Mouse (Mus musculus) limb, embryonic 13.5 days (tissue): ENCODE measurements around the gene Etv6. TPM values are rescaled to one million over a fixed set of nuclear protein-coding genes. Genes with fewer than 3 reads are reported as not detected.

Source experiments
- ATAC-seq: fragments of 200-750 bp; cut with Nextera tagmentation; 2 replicates; pipeline ENCODE4 v1.8.0; 2017; ENCODE audit warnings: low read depth, moderate number of reproducible peaks, moderate TSS enrichment; ENCODE audit not compliant: low FRiP score
- H3K27ac ChIP-seq: fragments of 300-500 bp; sonication (generic); 2 replicates; pipeline ENCODE4 v1.5.1; 2015; ENCODE audit warnings: inconsistent platforms, mild to moderate bottlenecking, moderate library complexity
- H3K27me3 ChIP-seq: fragments of 300-500 bp; sonication (generic); 2 replicates; pipeline ENCODE4 v1.6.1; 2015; ENCODE audit warnings: mild to moderate bottlenecking, inconsistent platforms
- H3K36me3 ChIP-seq: fragments of 300-500 bp; sonication (generic); 2 replicates; pipeline ENCODE4 v1.6.1; 2015; ENCODE audit warnings: inconsistent platforms, mild to moderate bottlenecking, moderate library complexity
- H3K4me1 ChIP-seq: fragments of 300-500 bp; sonication (generic); 2 replicates; pipeline ENCODE4 v1.6.1; 2015; ENCODE audit warnings: inconsistent platforms
- H3K4me2 ChIP-seq: fragments of 300-500 bp; sonication (generic); replicated peaks from 2 replicates; pipeline ENCODE4 v1.6.1; 2015; ENCODE audit warnings: inconsistent platforms, mild to moderate bottlenecking, moderate library complexity
- H3K4me3 ChIP-seq: fragments of 300-500 bp; sonication (generic); 2 replicates; pipeline ENCODE4 v1.5.1; 2015; ENCODE audit warnings: moderate library complexity, mild to moderate bottlenecking, inconsistent platforms
- H3K9ac ChIP-seq: fragments of 300-500 bp; sonication (generic); 2 replicates; pipeline ENCODE4 v1.6.1; 2015; ENCODE audit warnings: mild to moderate bottlenecking, inconsistent platforms
- H3K9me3 ChIP-seq: fragments of 300-500 bp; sonication (generic); 2 replicates; pipeline ENCODE4 v1.6.1; 2016; ENCODE audit warnings: inconsistent platforms
- WGBS: fragments of 180-500 bp; shearing (Covaris S2); methylation state at CpG from one replicate; pipeline ENCODE4 v1.1.7; 2015; 5-methylcytosine and 5-hydroxymethylcytosine counted together
- polyA plus RNA-seq: library from polyadenylated mRNA; unstranded; fragments of >200 nt; fragmentation: Nextera tagmentation; extraction: Ambion mirVana; gene quantifications from 2 replicates; pipeline ENCODE4 v1.2.1, GENCODE M21; 2015

Gene Etv6
- polyA plus RNA-seq, 1 experiment from 2014 or later, result 15.4 TPM

DNA sequence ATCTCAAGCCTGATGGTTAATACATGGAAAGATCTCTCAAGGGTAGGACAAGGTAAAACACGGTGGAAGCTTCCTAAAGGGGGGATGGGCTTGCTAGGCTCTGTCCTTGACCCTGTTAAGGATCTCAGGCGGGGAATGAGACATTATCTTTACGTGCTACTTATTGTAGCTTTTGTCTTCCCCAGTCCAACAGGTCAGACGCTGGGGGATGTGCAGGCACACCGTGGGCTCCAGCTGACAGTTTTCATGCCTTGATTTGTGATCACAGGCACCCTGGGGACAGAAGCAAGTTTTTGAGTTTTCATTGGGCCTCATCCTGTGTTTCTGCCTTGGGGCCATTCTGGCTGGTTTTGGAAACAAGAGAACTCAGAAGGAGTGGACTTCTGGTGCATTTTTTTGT lies 10.6 kb downstream of the Etv6 start:
- ATAC-seq, result no peak
- H3K27ac ChIP-seq, result no peak overlapping the region
- H3K4me3 ChIP-seq, result no peak overlapping the region
- H3K4me2 ChIP-seq, result no peak overlapping the region
- H3K9ac ChIP-seq, result no peak overlapping the region
- no peaks in the 10 kb centered on the region for H3K9me3 ChIP-seq
- peaks cover 66% of the 10 kb centered on the region for H3K4me1 ChIP-seq
- 41% methylated on average over 5 of the region's 5 CpGs for WGBS
- no peaks in the 10 kb centered on the region for H3K27me3 ChIP-seq
- H3K36me3 ChIP-seq, result no peaks in the 10 kb centered on the region

DNA sequence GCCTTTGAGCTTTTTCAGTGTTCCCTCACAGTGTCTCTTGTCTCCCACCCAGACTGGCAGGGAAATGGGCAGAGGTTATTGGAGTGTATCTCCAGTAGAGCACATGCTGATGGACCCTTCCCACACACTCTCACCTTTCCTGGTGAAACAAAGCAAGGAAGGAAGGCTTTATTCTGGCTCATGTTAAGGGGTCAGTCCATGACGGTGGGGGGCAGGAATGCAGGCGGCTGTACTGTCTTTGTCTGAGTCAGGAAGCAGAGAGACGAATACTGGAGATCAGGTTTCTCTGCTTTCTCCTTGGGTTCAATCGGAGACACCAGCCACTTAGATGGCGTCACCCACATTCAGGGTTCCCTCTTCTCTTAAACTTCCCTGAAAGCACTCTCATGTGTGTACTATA lies 11.7 kb downstream of the Etv6 start:
- Histone ChIP-seq H3K4me2 (no peak overlapping the region), H3K4me3 (no peak overlapping the region), H3K9me3 (no peaks in the 10 kb centered on the region), H3K9ac (no peak overlapping the region), H3K36me3 (no peaks in the 10 kb centered on the region), H3K4me1 (peaks cover 54% of the 10 kb centered on the region), H3K27ac (no peak overlapping the region), H3K27me3 (no peaks in the 10 kb centered on the region)
- ATAC-seq, result no peak
- 56% methylated on average over 5 of the region's 5 CpGs for WGBS

DNA sequence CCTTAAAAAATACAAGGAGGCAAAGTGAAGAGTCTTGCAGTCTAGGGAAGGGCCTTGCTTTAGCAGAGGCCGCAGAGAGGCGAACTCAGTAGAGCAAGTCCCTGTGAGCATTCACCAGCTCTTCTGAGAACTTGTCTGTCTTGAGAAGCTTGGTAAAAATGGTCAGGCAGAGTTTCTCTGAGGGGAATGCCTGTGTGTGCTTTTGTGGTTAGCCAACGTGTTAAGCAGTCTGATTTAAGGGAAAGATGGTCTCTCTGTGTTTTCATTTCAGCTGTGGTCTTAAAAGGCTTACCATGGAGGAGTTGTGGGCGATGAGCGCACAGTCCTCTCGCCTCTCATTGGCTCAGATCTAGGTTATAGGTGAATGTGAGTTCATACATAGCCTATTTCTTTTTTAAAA lies 12.5 kb downstream of the Etv6 start:
- 84% methylated on average over 6 of the region's 6 CpGs for WGBS
- H3K4me2 ChIP-seq, result no peak overlapping the region
- no peak for ATAC-seq
- no peaks in the 10 kb centered on the region for H3K9me3 ChIP-seq
- peaks cover 52% of the 10 kb centered on the region for H3K4me1 ChIP-seq
- H3K9ac ChIP-seq, result no peak overlapping the region
- H3K27me3 ChIP-seq, result no peaks in the 10 kb centered on the region
- H3K36me3 ChIP-seq, result no peaks in the 10 kb centered on the region
- H3K4me3 ChIP-seq, result no peak overlapping the region
- no peak overlapping the region for H3K27ac ChIP-seq

DNA sequence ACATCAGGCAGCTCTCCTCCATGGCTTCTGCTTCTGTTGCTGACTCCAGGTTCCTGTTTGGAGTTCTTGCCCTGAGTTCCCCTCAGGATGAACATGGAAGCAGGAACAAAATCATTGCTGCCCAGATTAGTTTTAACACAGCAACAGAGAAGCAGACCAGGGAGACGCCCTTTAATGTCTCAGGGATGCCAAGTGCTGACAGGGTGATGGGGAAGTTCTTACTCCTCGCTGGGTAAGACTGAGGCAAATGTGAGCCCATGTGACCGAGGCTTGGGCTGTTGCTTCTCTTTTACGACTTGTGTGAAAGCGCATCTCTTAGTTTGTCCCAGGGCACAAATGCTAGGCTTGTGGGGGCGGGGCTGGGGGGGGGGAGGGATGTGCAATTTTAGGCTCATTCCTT lies 13.5 kb downstream of the Etv6 start:
- Histone ChIP-seq H3K9ac (no peak overlapping the region), H3K9me3 (no peaks in the 10 kb centered on the region), H3K27ac (no peak overlapping the region), H3K36me3 (no peaks in the 10 kb centered on the region), H3K27me3 (no peaks in the 10 kb centered on the region), H3K4me3 (no peak overlapping the region), H3K4me1 (peaks cover 47% of the 10 kb centered on the region), H3K4me2 (no peak overlapping the region)
- 63% methylated on average over 6 of the region's 6 CpGs for WGBS
- no peak for ATAC-seq

DNA sequence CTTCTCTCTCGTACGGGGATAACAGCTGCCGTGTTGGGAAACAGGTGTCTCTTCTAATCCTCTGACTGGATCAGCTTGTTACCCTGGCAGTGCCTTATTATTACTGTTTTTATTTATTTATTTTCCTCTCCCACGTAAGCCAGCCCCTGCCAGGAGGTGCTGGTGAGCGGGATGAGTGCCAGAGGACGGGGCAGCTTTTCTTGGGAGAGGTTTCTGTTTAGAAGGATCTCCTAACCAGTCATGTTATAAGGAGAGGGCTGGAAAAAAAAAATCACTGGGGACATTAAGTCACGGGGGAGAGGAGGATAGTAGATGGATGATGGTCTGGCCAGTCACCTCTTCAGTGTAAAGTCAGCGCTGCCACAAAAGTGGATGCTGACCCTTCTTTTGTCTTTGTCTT lies 15.0 kb downstream of the Etv6 start:
- Histone ChIP-seq H3K9me3 (no peaks in the 10 kb centered on the region), H3K4me3 (no peak overlapping the region), H3K4me2 (no peak overlapping the region), H3K27me3 (no peaks in the 10 kb centered on the region), H3K36me3 (peaks cover 5% of the 10 kb centered on the region; the same call in 1 of the 2 replicates), H3K4me1 (peaks cover 40% of the 10 kb centered on the region), H3K9ac (no peak overlapping the region), H3K27ac (no peak overlapping the region)
- 87% methylated on average over 8 of the region's 8 CpGs for WGBS
- ATAC-seq, result no peak

DNA sequence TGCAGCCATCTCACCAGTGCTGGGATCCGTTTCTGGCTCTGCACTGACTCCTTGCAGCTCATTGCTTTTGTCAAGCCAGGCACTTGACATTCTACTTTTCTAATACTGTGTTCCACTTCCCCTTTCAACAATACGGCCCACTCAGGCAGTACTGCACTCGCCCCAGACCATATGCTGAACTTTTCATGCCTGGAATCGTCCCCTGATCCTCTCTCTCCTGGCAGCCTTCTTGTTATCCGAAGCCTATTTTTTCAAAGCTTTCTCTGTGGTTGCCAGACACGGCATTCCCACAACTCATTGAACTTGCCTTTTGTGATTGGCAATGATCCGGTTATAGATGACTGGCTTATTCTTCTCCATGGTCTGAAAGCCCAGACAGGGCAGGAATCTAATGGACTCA lies 16.4 kb downstream of the Etv6 start:
- H3K4me3 ChIP-seq, result no peak overlapping the region
- H3K9me3 ChIP-seq, result no peaks in the 10 kb centered on the region
- no peak overlapping the region for H3K9ac ChIP-seq
- H3K27me3 ChIP-seq, result no peaks in the 10 kb centered on the region
- WGBS, result 77% methylated on average over 7 of the region's 7 CpGs
- H3K36me3 ChIP-seq, result peaks cover 5% of the 10 kb centered on the region; the same call in 1 of the 2 replicates
- peaks cover 39% of the 10 kb centered on the region for H3K4me1 ChIP-seq
- no peak overlapping the region for H3K27ac ChIP-seq
- no peak for ATAC-seq
- H3K4me2 ChIP-seq, result no peak overlapping the region

DNA sequence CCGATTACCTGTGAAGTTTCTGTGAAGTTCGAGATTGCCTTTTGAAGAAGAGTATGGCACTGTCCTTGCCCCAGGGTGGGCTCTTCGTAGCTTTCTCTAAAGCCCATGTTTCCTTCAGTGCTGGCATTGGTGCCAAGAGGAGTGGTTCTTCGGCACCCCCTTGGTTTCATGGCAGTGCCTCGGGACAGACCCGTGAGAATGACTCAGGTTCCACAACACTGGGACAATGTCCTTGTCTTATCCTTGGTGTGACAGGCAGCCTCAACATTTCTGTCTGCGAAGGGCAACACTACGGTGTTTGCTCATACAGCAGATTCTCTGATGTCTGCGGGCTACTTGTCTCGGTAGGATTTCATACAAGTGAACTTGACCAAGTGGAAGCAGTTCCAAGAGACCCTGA lies 17.6 kb downstream of the Etv6 start:
- no peak overlapping the region for H3K27ac ChIP-seq
- no peaks in the 10 kb centered on the region for H3K9me3 ChIP-seq
- 89% methylated on average over 10 of the region's 10 CpGs for WGBS
- no peak overlapping the region for H3K4me2 ChIP-seq
- H3K36me3 ChIP-seq, result peaks cover 5% of the 10 kb centered on the region; the same call in 1 of the 2 replicates
- no peak for ATAC-seq
- H3K9ac ChIP-seq, result no peak overlapping the region
- H3K4me1 ChIP-seq, result peaks cover 37% of the 10 kb centered on the region
- no peak overlapping the region for H3K4me3 ChIP-seq
- no peaks in the 10 kb centered on the region for H3K27me3 ChIP-seq

DNA sequence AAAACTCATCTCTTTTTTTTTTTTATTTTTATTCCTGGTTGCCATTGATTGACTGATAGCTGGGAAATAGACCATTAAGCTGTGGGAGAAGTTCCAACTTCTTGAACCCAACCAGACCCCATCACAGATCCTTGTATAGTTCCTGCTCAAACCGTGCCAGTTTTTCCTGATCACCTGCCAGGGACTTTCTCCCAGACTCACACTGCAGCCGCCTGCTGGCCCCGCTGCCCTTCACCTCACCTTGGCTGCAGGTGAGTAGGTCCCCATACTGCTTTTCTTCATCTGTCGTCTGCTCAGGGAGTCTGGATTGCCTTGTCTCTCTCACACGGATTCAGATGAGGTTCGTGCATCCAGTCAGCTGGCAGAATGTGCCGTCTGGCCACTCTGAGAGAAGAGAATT lies 18.1 kb downstream of the Etv6 start:
- 71% methylated on average over 7 of the region's 7 CpGs for whole genome bisulfite sequencing
- Histone ChIP-seq H3K36me3 (peaks cover 5% of the 10 kb centered on the region; the same call in 1 of the 2 replicates), H3K4me2 (no peak overlapping the region), H3K9me3 (no peaks in the 10 kb centered on the region), H3K4me1 (peaks cover 38% of the 10 kb centered on the region), H3K27me3 (no peaks in the 10 kb centered on the region), H3K9ac (no peak overlapping the region), H3K4me3 (no peak overlapping the region), H3K27ac (no peak overlapping the region)
- ATAC-seq, result no peak

DNA sequence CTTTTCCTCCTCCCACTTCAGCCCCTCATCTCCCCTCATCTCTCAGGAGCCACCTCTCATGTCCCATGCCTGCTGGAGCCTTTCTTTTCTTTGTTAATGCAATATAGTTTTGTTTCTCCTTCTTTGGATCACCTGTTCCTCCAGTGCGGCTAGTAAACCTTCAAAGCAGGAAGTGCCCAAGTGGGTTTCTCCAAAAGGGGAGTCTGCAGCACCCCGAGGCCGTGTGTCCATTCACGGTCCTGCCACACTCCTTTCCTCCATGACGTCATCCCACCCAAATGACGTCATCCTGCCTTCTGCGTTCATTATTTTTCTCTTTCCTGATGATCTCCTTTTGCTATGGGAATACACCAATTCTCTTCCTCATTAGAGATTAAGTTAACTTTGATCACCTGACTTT lies 20.1 kb downstream of the Etv6 start:
- H3K9me3 ChIP-seq, result no peaks in the 10 kb centered on the region
- H3K4me2 ChIP-seq, result no peak overlapping the region
- 85% methylated on average over 7 of the region's 7 CpGs for WGBS

DNA sequence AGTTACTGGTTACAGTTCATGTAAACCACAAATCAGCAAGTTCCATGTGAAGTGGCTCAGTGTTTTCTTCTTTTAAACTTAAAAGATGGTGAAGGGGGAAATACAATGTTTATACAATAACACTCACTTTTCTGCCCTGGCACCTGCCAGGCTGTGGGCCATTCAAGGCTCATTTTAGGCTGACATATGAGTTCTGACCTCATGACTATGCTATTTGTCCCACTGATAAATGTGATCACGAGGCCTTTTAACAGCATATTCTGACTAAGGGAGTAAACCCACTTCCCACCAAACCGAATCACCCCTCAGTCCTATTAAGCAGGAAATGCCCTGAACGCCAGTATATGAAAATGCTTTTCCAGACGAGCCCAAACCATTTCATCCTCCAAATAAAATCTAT lies 23.0 kb downstream of the Etv6 start:
- Histone ChIP-seq H3K4me1 (peaks cover 46% of the 10 kb centered on the region), H3K27me3 (no peaks in the 10 kb centered on the region), H3K27ac (no peak overlapping the region), H3K4me2 (no peak overlapping the region), H3K36me3 (peaks cover 5% of the 10 kb centered on the region; the same call in 1 of the 2 replicates), H3K4me3 (no peak overlapping the region), H3K9me3 (no peaks in the 10 kb centered on the region), H3K9ac (no peak overlapping the region)
- 61% methylated on average over 4 of the region's 4 CpGs for WGBS
- no peak for ATAC-seq

More for the DNA sequence above, 20.1 kb downstream of the Etv6 start:
- Histone ChIP-seq H3K27me3 (no peaks in the 10 kb centered on the region), H3K36me3 (peaks cover 5% of the 10 kb centered on the region; the same call in 1 of the 2 replicates), H3K9ac (no peak overlapping the region), H3K4me1 (peaks cover 36% of the 10 kb centered on the region), H3K4me3 (no peak overlapping the region), H3K27ac (no peak overlapping the region)
- ATAC-seq, result no peak

DNA sequence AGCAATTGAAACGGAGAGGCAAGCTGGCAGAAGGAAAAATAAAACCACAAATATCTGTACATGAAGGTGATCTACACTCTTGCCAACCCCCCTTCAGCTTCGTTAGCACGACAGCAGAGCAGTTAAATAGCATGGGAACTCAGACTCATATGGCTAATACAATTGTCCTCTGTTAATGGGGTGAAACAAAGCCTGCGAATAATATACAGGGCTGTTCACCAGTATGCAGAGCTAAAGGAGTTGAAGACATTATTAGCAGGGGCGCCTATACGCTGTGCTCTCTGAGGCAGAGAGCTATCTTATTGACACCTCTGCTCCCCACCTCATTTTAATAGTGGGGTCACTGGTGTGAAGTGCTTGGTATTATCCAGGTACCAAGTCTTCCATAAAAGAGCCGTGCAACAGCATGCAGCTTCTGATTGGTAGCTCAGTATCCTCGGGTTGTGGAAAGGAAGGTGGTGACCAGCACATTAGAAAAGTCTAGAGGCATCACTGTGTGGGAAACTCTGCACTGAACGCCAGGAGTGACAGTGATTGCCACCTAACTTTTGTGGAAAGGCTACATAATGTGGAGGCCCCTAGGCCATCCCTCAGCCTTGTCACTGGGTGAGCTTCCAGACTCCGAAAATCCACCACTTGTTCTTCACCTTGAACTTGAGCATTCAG lies 23.5 kb downstream of the Etv6 start:
- Histone ChIP-seq H3K9me3 (no peaks in the 10 kb centered on the region), H3K4me1 (peaks cover 41% of the 10 kb centered on the region), H3K27me3 (no peaks in the 10 kb centered on the region), H3K27ac (no peak overlapping the region), H3K9ac (no peak overlapping the region), H3K4me2 (no peak overlapping the region), H3K4me3 (no peak overlapping the region), H3K36me3 (peaks cover 5% of the 10 kb centered on the region; the same call in 1 of the 2 replicates)
- 70% methylated on average over 10 of the region's 10 CpGs for WGBS
- ATAC-seq, result no peak

DNA sequence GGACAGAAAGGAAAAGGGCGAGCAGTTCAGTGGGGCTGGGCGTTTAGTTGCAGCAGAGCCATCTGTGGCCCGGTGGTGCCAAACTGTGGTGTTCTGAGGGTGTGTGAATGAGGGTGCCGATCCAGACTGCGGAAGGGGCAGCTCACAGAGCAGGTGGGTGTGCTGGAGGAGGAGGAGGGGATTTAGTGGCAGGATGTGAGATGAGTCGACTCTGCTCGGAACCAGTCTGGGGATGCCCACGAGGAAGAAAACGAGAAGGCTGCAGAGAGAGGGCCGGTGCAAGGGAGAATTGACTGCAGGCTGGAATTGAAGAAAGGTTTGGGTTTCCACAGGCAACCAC lies 24.0 kb downstream of the Etv6 start:
- Histone ChIP-seq H3K9ac (no peak overlapping the region), H3K4me3 (no peak overlapping the region), H3K36me3 (peaks cover 5% of the 10 kb centered on the region; the same call in 1 of the 2 replicates), H3K27ac (no peak overlapping the region), H3K27me3 (no peaks in the 10 kb centered on the region), H3K4me2 (no peak overlapping the region), H3K9me3 (no peaks in the 10 kb centered on the region), H3K4me1 (peaks cover 39% of the 10 kb centered on the region)
- no peak for ATAC-seq
- WGBS, result 64% methylated on average over 10 of the region's 10 CpGs

DNA sequence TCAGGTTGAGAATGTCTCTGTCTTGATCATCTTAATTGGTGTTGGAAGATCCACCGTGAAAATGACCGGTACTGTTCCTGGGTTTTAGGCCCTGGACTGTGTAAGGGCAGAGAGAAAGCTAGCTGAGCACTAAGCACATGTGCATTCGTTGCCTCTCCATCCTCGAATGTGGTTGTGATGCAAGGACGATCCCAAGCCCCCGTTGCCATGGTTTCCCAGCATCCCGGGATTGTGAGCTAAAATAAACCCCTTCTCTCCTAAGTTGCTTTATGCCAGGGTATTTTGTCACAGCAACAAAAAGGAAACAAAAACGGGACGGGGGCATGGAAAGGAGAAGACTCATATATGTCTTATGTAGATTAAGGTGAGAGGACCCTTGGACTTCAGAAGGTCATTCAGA lies 24.5 kb downstream of the Etv6 start:
- Histone ChIP-seq H3K4me1 (peaks cover 42% of the 10 kb centered on the region), H3K36me3 (peaks cover 4% of the 10 kb centered on the region; the same call in 1 of the 2 replicates), H3K9ac (no peak overlapping the region), H3K4me3 (no peak overlapping the region), H3K9me3 (no peaks in the 10 kb centered on the region), H3K27me3 (no peaks in the 10 kb centered on the region), H3K27ac (no peak overlapping the region), H3K4me2 (no peak overlapping the region)
- 86% methylated on average over 9 of the region's 9 CpGs for WGBS
- no peak for ATAC-seq
